Mouse (Mus musculus) cortical plate, adult 2 months (tissue): ENCODE data around the gene Gmip.

ENCODE experiments used
- CTCF ChIP-seq: fragments of 200-500 bp; IDR thresholded peaks from 2 replicates; pipeline ENCODE4 v1.5.1; 2011; ENCODE audit warnings: mild to moderate bottlenecking, control low read depth, low read length; ENCODE audit not compliant: insufficient read depth; ENCODE audit errors: extremely low read depth
- POLR2A ChIP-seq: fragments of 200-500 bp; IDR thresholded peaks from 2 replicates; pipeline ENCODE4 v1.6.1; 2011; ENCODE audit warnings: mild to moderate bottlenecking, low read length, control low read depth; ENCODE audit not compliant: insufficient read depth; ENCODE audit errors: extremely low read depth

DNA sequence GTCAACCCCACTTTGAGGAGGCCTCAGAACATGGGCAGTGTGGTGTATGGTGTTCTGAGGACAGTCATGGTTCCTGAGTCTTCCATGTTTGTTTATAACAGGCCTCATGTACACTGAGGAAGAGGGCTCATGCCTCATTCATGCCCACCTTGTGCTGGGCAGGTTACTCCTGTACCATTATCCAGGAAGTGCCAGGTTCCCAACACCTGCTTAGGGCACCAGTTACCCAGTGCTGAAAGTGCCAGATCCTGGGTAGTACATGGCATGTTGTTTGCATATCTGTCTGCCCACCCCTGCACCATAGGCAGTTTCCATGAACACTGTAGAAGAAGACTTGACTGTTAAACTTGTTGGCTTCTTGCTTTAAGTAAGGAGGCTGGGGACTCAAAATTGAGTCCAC lies 6.3 kb upstream of the Gmip start:
- no peak for TF ChIP-seq CTCF
- no peak for TF ChIP-seq POLR2A
